Mouse (Mus musculus) embryonic fibroblast, embryonic 13.5 days (primary cell): ENCODE measurements around the gene Cpz.

Experiments
- CTCF ChIP-seq: IDR thresholded peaks from 2 replicates; pipeline ENCODE4 v1.5.1; 2011; ENCODE audit warnings: mild to moderate bottlenecking, control low read depth, low read length, moderate library complexity, borderline replicate concordance; ENCODE audit not compliant: insufficient read depth
- POLR2A ChIP-seq: IDR thresholded peaks from 2 replicates; pipeline ENCODE4 v1.6.1; 2011; ENCODE audit warnings: low read depth, mild to moderate bottlenecking, control low read depth, low read length, moderate library complexity

- TF ChIP-seq CTCF, result peak; percentile 58; the same call in 1 of the 2 replicates
- no peak for TF ChIP-seq POLR2A
Observed at GRCm38 (mm10) chr5:35530442-35530841, 4.9 kb upstream of the Cpz start.
